Mouse (Mus musculus) adrenal gland, adult 2 months (tissue): ENCODE data around the gene Asb2. TPM values are rescaled to one million over a fixed set of nuclear protein-coding genes. Genes with fewer than 3 reads are reported as not detected.

Source experiments
- polyA plus RNA-seq: library from polyadenylated mRNA; depleted of rRNA; stranded (reverse); fragments of >200 nt; gene quantifications from 2 replicates; pipeline ENCODE4 v1.2.3, GENCODE M21; 2012; rRNA removed
- total RNA-seq, 2 experiments: library from RNA; stranded (reverse); gene quantifications; 2 replicates each; pipeline ENCODE4 v1.2.3; 2021

The Asb2 gene
- total and polyA plus RNA-seq, 3 experiments: 1.2 to 6.3 (median 2.0) TPM

Other genes starting within 250 kb of the Asb2 start
- gene Prima1, start 113.9 kb downstream of the Asb2 start, total RNA-seq: 1 to 10 TPM in 1 of 2 experiments, under 1 TPM in 1; 0.75 to 2.9 TPM
- gene Prima1, start 113.9 kb downstream of the Asb2 start, polyA plus RNA-seq: 1.1 and 2.2 TPM in 2 replicates
- gene Fam181a, start 45.0 kb downstream of the Asb2 start, total RNA-seq: not detected
- 0.22 TPM in 1 of 2 replicates, not detected in the other for gene Fam181a, start 45.0 kb downstream of the Asb2 start, polyA plus RNA-seq
- gene Otub2, start 32.7 kb upstream of the Asb2 start, total RNA-seq: 1 to 10 TPM; 3.0 to 3.8 TPM
- gene Otub2, start 32.7 kb upstream of the Asb2 start, polyA plus RNA-seq: 2.6 and 3.3 TPM in 2 replicates
- gene 9330161L09Rik, start 51.8 kb upstream of the Asb2 start, total RNA-seq: 1 to 10 TPM in 1 of 2 experiments, under 1 TPM in 1; 0.98 to 2.2 TPM
- 0.39 and 0.70 TPM in 2 replicates for gene 9330161L09Rik, start 51.8 kb upstream of the Asb2 start, polyA plus RNA-seq
- 100 to 1,000 TPM; 116 to 132 TPM for gene Ddx24, start 69.8 kb upstream of the Asb2 start, total RNA-seq
- 29.0 and 38.9 TPM in 2 replicates for gene Ddx24, start 69.8 kb upstream of the Asb2 start, polyA plus RNA-seq
- gene Ifi27, start 78.2 kb upstream of the Asb2 start, total RNA-seq: 1,000 to 10,000 TPM in 1 of 2 experiments, 100 to 1,000 TPM in 1; 923 to 1,715 TPM
- 1,448 and 1,459 TPM in 2 replicates for gene Ifi27, start 78.2 kb upstream of the Asb2 start, polyA plus RNA-seq
- 1,000 to 10,000 TPM in 1 of 2 experiments, 100 to 1,000 TPM in 1; 340 to 1,466 TPM for gene Ifi27l2a, start 87.7 kb upstream of the Asb2 start, total RNA-seq
- 539 and 2,543 TPM in 2 replicates for gene Ifi27l2a, start 87.7 kb upstream of the Asb2 start, polyA plus RNA-seq
- gene Ifi27l2b, start 101.2 kb upstream of the Asb2 start, total RNA-seq: not detected
- not detected in 2 replicates for gene Ifi27l2b, start 101.2 kb upstream of the Asb2 start, polyA plus RNA-seq
- 1 to 10 TPM; 2.9 to 4.8 TPM for gene Ppp4r4, start 176.3 kb upstream of the Asb2 start, total RNA-seq
- gene Ppp4r4, start 176.3 kb upstream of the Asb2 start, polyA plus RNA-seq: 0.98 and 2.1 TPM in 2 replicates